ENCODE assay signal across 26 mouse cellular contexts in genomic region chr7:117478937-117479336, GRCm38 (mm10).
A peak's percentile ranks its signal among the peaks of the same experiment; 100 is the strongest.
DNase-seq lines count a peak whose midpoint lies in the region; ATAC-seq and TF ChIP-seq lines count a peak whose summit lies in the region.
"Had no signal": no experiment of that assay in that cellular context is flagged by ENCODE, and none has a peak within 500 bp of the region (broad histone marks: within the 10 kb centered on the region; RNA-seq: fewer than 3 reads in every experiment).

No protein-coding gene starts in this region.

- no peak for TF ChIP-seq POLR2A in thymus, adult 2 months (IDR thresholded peaks at IDR 0.05; ENCODE audit: control insufficient read depth, extremely low read depth, insufficient read depth, low read length, poor library complexity)

- H3K9ac ChIP-seq in midbrain, embryonic 15.5 days = no peak overlapping the region
- H3K9ac ChIP-seq in intestine, postnatal 0 days (ENCODE audit: low read depth, low read length) = no peak overlapping the region
- H3K9ac ChIP-seq: embryonic facial prominence, embryonic 13.5 days; forebrain, embryonic 13.5 days had no signal

- no peaks in the 10 kb centered on the region for H3K9me3 ChIP-seq in midbrain, embryonic 15.5 days
- no peaks in the 10 kb centered on the region for H3K9me3 ChIP-seq in intestine, postnatal 0 days (ENCODE audit: control insufficient read depth)
- H3K9me3 ChIP-seq: embryonic facial prominence, embryonic 10.5 days; embryonic facial prominence, embryonic 13.5 days; forebrain, embryonic 13.5 days had no signal

- H3K4me1 ChIP-seq in midbrain, embryonic 15.5 days = peaks cover 14% of the 10 kb centered on the region
- H3K4me1 ChIP-seq in intestine, postnatal 0 days (replicated peaks; ENCODE audit: control insufficient read depth, insufficient read depth, low read length) = peaks cover 13% of the 10 kb centered on the region
- peaks cover 11% of the 10 kb centered on the region for H3K4me1 ChIP-seq in thymus, adult 2 months (replicated peaks; ENCODE audit: control insufficient read depth, insufficient read depth, low read length)

- no peak overlapping the region for H3K4me2 ChIP-seq in midbrain, embryonic 15.5 days
- no peak overlapping the region for H3K4me2 ChIP-seq in intestine, postnatal 0 days (replicated peaks; ENCODE audit: low read depth)
- H3K4me2 ChIP-seq: embryonic facial prominence, embryonic 13.5 days; forebrain, embryonic 13.5 days; heart, embryonic 11.5 days had no signal

- H3K27me3 ChIP-seq in midbrain, embryonic 15.5 days (replicated peaks) = no peaks in the 10 kb centered on the region
- no peaks in the 10 kb centered on the region for H3K27me3 ChIP-seq in intestine, postnatal 0 days (replicated peaks; ENCODE audit: control insufficient read depth, insufficient read depth, low read length)
- no peaks in the 10 kb centered on the region for H3K27me3 ChIP-seq in thymus, adult 2 months (ENCODE audit: control insufficient read depth, insufficient read depth, low read length)
- H3K27me3 ChIP-seq: embryonic facial prominence, embryonic 13.5 days; forebrain, embryonic 13.5 days had no signal

- no peak overlapping the region for H3K4me3 ChIP-seq in layer of hippocampus, adult 2 months
- H3K4me3 ChIP-seq in midbrain, embryonic 15.5 days = no peak overlapping the region
- H3K4me3 ChIP-seq in intestine, postnatal 0 days (ENCODE audit: low read depth, low read length) = no peak overlapping the region
- H3K4me3 ChIP-seq in thymus, adult 2 months (ENCODE audit: control insufficient read depth, insufficient read depth, low read length) = no peak overlapping the region
- H3K4me3 ChIP-seq: embryonic facial prominence, embryonic 10.5 days; embryonic facial prominence, embryonic 13.5 days; erythroblast, embryonic 14.5 days; forebrain, embryonic 13.5 days; gastrocnemius, adult 2 months had no signal

- WGBS in midbrain, embryonic 15.5 days = 11% methylated on average over 1 of the region's 1 CpGs
- WGBS in intestine, postnatal 0 days = 43% methylated on average over 1 of the region's 1 CpGs
- 47% methylated on average over 1 of the region's 1 CpGs for WGBS in thymus, adult 2 months

- peak overlapping the region; percentile 14; the same call in 1 of the 2 replicates for H3K27ac ChIP-seq in layer of hippocampus, adult 2 months
- no peak overlapping the region for H3K27ac ChIP-seq in midbrain, embryonic 15.5 days
- H3K27ac ChIP-seq in intestine, postnatal 0 days (ENCODE audit: low read depth, low read length) = no peak overlapping the region
- no peak overlapping the region for H3K27ac ChIP-seq in thymus, adult 2 months (ENCODE audit: control insufficient read depth, insufficient read depth, low read length)
- H3K27ac ChIP-seq: embryonic facial prominence, embryonic 10.5 days; embryonic facial prominence, embryonic 13.5 days; forebrain, embryonic 13.5 days; gastrocnemius, adult 2 months had no signal

- TF ChIP-seq CTCF in layer of hippocampus, adult 2 months (conservative IDR thresholded peaks at IDR 0.05) = no peak
- TF ChIP-seq CTCF in intestine, postnatal 0 days (IDR thresholded peaks at IDR 0.05; ENCODE audit: low read depth) = no peak
- TF ChIP-seq CTCF in thymus, adult 2 months (IDR thresholded peaks at IDR 0.05; ENCODE audit: borderline replicate concordance, control insufficient read depth, extremely low read depth, insufficient read depth, low read length, poor library complexity) = no peak

- DNase-seq in layer of hippocampus, adult 2 months (ENCODE audit: low spot score in 2 of 2) = no peak
- DNase-seq in layer of hippocampus, postnatal 10 days (ENCODE audit: low spot score in 2 of 2) = no peak
- DNase-seq in ES-CJ7 (ENCODE audit: low read depth, low spot score) = peak; percentile 3
- peak; percentile 8 for DNase-seq in R1 (ENCODE audit: low read depth, low spot score)
- no peak for DNase-seq in right cerebral cortex, postnatal 14 days
- DNase-seq in thymus, adult 2 months = no peak
- DNase-seq: adrenal gland, adult 2 months; adrenal gland, postnatal 14 days; cerebellum, adult 11-12 months; cerebellum, adult 8-10 months; cerebellum, postnatal 10 days; cerebellum, postnatal 36 days; embryo, embryonic 11 days; gastrocnemius, adult 2 months; gastrocnemius, postnatal 14 days; heart, adult 11 months had no signal

- ATAC-seq in midbrain, embryonic 15.5 days (replicated peaks) = peak; percentile 49; the same call in 1 of the 2 replicates
- no peak for ATAC-seq in intestine, postnatal 0 days
- ATAC-seq: CD4-positive, CD25-positive, alpha-beta regulatory T cell, adult 4 months; forebrain, embryonic 13.5 days; forebrain, embryonic 16.5 days; hindbrain, embryonic 16.5 days had no signal

- no peaks in the 10 kb centered on the region for H3K36me3 ChIP-seq in midbrain, embryonic 15.5 days (replicated peaks)
- H3K36me3 ChIP-seq in intestine, postnatal 0 days (ENCODE audit: control insufficient read depth, insufficient read depth) = no peaks in the 10 kb centered on the region
- H3K36me3 ChIP-seq in thymus, adult 2 months (ENCODE audit: control insufficient read depth, insufficient read depth, low read length) = no peaks in the 10 kb centered on the region
- H3K36me3 ChIP-seq: embryonic facial prominence, embryonic 10.5 days; embryonic facial prominence, embryonic 13.5 days had no signal

Comparison
In these comparisons a context has a peak if more than half of its experiments do, and no peak if none do; other contexts are left out.
1. DNase-seq: peak in ES-CJ7 (single experiment) and R1 (single experiment); none in layer of hippocampus, adult 2 months (0 of 2), layer of hippocampus, postnatal 10 days (0 of 2), right cerebral cortex, postnatal 14 days (single experiment) and thymus, adult 2 months (single experiment).